Mouse (Mus musculus): ENCODE data around the gene Abtb2.

Gene Abtb2

DNA sequence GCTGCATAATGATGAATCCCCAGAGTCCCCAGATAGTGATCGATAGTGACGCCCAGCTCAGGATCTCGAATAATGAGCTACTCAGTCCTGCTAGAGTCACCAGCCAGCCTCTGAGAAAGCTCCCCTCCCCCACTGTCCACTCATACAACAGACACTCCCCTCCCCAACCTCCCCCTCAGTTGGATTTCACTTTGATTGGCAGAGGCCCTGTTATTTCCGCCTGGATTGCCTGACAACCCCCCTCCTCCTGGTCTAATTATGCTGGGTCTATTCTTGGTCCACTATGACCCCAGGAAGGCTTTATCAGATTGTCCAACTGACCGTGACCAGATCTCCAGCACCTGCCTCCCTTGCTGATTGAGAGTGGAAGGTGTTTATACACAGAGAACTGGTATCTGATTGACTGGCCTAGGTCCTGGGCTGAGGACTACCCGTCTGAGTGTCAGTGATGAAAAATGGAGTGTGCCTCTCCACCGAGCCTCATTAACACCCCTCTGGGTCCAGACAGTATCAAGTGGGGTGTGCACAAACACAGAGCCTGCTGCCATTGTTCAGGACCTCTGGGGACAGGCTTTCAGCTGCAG is 59.3 kb downstream of the Abtb2 start:
- no peak for DNase-seq

DNA sequence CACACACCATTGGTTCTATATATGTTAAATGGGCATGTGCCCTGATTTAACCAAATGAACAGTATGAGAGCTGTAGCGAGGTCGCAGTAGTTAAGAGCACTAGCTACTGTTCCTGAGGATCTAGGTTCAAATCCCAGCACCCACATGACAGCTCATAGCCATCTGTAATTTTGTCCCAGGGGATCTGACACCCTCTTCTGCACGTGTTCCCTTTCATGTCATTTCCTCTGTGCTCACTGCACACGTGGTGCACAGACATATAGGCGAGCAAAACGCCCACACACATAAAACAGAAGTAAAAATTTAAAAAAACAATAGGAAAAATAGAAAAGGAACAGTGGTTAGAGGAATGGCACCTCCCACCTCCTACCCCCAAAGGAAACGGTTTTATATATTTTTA is 61.0 kb downstream of the Abtb2 start:
- no peak for DNase-seq

DNA sequence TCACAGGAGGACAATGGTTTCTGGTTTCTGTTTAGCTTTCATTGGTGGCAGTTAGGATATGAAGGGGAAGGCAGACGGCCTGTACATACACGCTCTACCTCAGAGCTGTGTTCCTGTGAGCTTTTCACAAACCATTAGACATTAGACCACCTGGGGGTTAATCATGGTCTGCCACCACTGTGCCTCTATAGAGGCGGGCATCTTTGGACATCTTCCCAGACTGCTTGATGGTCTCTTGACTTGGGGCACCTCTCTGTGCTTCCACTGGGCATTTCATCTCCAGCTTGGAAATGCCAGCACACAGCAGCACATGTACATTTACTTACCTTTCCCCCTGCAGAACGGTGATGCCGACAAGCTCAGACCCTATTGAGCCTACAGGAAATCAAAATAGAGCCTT is 63.8 kb downstream of the Abtb2 start:
- DNase-seq, result no peak

DNA sequence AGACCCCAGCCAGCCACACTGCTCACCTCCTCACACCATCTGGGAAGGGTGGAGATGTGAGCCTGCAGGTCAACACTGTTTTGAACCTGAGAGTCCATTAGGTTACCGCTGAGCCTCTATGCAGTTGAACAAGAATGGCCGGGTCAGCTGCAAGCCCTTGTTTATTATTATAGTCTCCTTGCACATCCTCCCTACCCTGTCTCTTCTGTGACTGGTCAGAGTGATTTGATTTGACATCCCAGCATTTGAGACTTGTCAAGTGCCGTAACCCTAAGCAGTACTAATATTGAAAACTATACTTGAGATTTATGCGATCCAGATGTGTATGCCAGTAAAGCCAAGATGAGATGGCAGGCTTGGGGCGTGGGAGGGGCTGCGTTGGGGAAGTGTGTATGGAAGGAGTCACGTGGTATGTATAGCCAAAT is 65.2 kb downstream of the Abtb2 start:
- no peak for DNase-seq

DNA sequence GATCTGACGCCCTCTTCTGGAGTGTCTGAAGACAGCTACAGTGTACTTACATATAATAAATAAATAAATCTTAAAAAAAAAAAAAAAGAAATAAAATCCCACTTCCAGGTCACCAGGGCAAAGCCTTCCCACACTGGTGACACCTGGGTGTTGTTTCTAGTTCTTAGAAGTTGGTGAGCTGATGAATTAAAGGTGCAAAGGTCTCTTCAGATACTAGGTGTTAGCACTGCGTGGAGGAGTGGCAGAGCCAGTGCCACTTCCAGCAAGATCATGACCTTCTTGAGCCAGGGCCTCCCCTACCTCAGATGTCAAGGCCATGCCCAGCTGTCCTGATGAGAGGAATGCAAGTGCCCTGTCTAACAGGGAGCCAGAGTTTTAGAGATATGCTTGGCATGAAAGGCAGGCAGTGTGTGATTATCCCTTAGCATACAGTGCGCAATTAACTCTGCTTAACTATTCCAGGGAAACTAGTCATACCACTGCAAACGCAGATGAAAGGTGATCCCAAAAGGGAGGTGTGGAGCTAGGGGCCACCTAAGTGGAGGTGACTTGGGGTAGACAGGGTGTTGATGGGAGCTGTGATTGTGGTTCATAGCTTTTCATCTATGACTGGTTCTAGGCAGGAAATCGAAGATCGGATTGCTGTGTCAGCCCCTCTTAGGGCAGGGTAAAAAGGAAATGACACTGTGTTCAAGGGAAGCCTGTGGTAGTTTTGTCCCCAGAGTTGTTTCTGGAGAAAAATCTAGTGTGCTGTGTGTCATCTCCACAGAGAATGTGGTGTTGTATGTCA is 66.2 kb downstream of the Abtb2 start:
- DNase-seq, result no peak

DNA sequence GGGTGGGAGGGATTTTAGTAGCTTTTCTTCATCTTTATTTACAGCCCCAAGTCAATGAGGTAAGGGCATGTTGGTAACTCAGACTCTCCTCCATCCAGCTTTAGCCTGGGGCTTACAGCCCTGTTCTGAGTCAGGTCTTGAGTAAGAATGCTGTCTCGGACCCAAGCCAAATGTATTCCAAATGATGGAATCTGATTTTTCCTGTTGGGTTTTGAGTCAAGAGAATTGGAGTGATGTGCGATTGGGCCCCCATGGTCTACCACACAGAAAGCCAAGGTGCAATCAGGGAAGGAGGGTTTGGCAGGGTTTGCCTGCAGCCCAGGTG is 66.8 kb downstream of the Abtb2 start:
- DNase-seq, result no peak

DNA sequence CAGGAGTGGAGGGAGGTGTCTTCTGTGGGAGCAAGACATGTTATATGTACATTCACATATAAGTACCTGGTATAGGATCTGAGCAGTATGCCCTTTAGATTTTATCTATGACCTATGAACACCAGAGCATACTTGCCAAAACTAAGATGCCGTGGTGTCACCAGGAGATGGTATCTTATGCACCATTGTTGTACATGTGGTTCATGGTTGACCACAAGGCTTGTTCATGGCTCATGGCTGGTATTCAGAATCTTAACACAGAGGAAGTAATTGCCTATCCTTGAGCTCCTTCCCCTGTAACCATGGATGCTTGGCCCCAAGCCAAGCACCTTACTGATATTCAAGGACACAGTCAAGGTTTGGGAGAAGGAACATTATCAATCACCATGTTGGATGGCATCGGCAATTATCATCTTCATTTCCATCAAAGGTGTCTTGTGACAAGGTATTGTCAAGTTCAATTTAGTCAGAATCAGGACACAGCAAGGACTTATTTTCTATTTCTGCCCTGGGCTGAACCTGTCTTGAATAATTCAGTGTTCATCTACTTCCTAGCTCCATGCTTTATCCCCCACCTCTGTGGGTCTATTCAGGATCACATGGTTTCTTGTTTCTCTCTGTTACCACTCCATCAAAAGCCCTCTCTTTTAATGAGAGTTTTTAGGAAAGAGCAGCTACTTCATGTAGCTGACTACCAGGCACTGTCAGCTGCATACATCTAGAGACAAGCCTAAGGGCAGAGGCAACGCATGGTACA is 69.8 kb downstream of the Abtb2 start:
- no peak for DNase-seq

DNA sequence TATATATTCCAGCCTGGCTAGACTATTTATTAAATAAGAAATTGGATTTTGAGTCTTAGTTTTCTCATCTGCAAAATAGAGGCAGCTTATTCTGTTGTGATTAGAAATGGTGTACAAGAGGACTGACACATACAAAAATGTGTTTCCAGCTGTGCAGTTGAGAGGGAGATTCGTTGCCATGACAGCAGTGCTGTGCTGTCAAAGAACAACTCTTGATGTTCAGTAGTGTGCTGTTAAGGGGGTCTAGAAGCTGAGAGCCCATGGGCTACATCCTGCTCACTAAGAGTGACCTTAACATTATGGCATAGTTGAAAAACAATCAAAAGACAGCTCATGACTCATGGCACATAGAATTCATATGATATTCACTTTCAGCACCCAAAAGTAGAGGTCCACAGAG is 71.3 kb downstream of the Abtb2 start:
- DNase-seq, result no peak

DNA sequence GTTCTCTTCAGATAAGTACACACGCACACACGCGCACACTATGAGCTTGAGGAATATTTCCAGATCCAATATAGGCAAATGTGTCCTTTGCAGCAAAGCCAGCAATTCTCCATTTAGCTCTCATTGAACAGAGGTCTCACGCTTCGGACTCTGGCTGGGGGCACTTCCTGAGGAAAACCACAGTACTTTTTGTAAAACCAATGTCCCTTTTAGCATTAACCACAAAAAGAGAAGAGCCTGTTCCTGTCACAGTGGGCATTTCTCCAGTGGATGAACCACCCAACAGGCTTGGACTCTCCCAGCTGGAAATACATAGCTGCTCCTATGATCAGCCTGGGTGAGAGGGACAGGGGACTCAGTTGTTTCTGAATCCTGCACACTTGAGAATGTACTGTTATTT is 71.8 kb downstream of the Abtb2 start:
- no peak for DNase-seq

DNA sequence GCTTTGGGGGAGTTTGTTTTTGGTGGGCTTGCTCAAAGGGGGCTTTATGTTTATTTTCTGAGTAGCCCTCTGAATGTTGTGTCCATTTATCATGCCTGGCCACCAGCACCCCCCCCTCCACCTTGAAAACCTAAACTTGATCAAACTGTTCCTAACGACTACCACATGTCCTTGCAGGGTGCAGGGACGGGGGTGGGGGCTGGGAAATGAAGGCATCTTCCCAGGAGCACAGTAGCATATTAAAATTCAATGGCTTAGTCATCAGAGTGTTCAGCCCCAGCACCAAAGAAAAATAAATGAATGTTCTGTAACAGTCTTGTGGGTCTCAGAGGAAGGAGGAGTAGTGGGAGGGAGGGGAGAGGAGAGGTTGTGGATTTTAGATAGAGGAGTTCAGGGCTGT is 73.6 kb downstream of the Abtb2 start:
- DNase-seq, result no peak

DNA sequence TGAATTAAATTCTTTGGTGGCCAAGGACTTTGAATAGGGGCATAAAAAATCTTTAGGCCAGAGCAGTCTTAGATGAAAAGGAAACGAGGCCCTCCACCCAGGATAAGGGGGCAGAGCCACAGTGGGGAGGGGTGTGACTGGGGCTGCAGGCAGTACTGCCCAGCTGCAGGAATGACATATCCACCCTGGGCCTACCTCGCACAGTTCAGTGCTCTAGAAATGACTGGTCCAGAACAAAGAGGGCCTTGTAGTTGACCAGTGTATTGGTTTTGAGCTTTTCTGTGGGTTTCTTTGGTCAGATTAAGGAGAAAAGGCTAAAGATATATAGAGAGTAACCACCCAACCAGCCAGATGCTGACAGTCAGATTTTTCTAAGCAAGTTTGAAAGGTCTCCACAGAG is 74.8 kb downstream of the Abtb2 start:
- no peak for DNase-seq

DNA sequence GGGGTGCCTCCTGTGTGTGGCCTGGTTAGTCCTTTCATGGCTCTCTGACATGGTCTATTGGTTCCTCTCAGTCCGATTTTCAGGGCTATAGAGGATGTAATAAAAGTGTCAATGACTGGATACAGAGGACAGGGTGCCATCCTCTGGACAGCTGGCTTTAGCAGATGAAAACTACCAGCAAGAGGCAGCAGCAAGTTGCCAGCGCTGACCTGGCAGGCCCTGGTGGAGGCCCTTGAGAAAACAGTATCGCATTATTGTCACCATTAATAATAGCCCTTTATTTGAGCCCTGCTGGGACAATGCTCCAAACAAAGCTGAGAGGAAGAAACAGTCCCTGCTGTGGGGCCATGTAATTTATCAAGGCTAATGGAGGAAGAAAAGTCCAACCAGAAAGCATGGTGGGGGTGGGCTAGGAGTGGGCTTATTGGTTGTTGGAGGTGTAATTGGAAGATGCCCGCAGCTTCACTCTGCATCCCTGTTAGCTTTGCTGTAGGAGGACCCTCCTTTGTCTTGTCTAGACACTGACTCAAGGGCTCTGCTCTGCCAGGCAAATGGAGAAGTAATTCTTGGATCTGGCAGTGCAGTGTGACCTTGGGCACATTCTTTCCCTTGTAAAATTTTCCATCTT is 77.6 kb downstream of the Abtb2 start:
- DNase-seq, result no peak

DNA sequence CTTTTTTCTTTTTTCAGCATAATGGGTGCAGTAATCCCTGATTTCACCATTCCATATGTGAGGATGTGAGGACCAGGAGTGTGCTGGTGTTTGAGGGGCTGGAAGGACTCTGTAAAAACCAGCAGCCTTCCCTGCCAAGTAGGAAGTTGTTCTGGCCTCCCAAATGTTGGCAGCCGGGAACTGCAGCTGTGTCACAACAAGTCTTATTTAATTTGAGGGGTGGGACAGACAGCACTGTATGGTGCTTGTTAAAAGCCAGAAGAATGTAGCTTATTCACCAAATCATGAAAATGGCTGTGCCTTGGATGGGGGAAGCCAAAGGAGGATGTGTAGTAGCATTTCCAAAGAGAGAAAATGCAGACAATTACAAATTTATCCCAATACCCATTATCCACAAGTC is 78.3 kb downstream of the Abtb2 start:
- DNase-seq, result no peak

DNA sequence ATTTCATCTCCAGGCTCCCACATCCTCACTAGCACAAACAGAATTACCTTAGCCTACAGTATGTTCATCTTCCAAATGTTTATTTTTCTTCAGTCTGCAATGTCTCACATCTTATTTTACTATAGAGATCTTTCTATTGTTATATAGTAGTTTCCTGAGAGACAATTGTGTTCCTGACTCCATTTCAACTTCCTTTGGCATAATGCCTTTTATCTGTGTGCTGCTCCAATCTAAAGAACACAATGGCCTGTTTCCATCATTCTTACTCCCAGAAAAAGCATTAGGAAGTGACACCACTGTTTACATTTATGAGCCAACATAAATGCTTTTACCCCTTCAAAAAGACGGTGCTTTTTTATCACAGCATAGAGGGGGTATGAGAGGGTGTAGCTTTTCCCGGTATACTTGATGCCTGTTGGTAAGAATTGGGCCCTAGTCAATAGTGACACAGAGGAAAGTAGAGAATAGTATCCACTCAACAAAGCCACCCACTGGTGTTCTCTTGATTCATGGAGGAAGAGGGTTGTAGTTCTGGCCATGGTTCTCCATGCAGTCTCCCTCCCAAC is 84.3 kb downstream of the Abtb2 start:
- no peak for DNase-seq

DNA sequence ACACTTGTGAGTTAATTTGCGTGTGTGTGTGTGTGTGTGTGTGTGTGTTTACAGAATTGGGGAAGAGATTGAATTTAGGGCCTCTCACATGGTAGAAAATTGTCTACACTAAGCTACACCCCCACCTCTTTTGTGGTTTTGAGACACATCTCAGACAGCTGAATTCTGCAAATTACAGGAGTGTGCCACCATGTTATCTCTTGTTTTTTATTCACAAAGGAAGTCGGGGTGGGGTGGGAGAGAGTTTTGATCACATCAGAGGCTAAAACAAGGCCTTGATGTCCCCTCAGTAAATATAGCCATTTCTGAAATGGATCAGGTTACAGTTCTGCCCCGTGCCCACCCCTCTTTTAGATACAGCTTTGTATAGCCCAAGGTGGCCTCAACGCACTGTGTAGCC is 86.0 kb downstream of the Abtb2 start:
- DNase-seq, result no peak

DNA sequence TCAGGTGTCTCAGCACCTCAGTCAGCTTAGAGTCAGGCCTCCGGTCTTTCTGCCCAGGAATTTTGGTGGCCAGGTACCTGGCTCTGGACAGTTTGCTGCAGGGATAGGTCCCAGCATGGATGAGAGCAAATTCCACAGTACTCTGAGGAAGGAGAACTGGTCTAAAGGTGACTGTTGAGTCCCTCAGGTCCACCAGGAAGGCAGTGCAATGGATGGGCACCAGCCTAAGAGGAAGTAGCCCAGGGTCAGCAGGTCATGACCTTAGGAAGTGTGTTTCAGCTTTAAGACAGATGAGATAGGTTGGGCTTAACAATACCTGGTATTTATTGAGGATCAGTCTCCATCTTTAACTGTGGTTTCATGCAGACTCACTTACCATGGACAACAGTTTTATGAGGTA is 88.9 kb downstream of the Abtb2 start:
- no peak for DNase-seq

DNA sequence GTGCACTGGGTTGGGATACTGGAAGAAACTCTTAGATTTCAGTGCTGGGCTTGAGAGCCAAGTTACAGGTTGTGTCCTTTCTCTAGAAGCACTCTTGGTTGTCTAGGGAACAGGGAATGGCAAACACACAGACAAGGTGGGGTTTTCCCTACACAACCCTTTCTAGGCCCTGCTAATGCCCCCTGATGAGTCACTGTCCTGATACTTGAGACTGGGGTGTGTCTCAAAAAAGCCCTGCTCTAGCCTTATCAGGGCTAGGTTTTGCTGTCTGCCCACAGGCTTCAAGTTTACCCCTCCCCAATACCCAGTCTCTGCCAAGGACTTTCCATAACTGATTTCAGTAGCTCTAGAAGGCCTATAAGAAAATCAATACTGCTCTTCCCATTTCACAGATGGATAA is 89.9 kb downstream of the Abtb2 start:
- no peak for DNase-seq

DNA sequence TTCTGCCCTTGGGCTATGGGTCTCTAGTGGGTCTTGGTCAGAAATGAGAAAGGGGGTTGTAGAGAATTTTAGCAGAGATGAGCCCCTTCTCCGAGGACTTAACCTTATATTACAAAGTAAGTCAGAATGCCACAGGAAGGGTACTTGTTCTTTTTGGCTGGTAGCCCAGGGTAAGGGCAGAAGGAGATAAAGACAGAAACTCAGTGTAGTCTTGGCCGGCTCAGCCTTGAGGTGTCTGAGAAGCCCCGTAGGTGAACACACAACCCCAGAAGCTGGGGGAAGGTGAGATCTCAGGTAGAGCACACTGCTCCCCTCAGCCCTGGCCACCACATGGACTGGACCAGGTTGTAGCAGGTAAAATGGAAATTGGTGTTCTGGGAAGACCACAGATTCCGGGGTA is 93.1 kb downstream of the Abtb2 start:
- DNase-seq, result no peak

DNA sequence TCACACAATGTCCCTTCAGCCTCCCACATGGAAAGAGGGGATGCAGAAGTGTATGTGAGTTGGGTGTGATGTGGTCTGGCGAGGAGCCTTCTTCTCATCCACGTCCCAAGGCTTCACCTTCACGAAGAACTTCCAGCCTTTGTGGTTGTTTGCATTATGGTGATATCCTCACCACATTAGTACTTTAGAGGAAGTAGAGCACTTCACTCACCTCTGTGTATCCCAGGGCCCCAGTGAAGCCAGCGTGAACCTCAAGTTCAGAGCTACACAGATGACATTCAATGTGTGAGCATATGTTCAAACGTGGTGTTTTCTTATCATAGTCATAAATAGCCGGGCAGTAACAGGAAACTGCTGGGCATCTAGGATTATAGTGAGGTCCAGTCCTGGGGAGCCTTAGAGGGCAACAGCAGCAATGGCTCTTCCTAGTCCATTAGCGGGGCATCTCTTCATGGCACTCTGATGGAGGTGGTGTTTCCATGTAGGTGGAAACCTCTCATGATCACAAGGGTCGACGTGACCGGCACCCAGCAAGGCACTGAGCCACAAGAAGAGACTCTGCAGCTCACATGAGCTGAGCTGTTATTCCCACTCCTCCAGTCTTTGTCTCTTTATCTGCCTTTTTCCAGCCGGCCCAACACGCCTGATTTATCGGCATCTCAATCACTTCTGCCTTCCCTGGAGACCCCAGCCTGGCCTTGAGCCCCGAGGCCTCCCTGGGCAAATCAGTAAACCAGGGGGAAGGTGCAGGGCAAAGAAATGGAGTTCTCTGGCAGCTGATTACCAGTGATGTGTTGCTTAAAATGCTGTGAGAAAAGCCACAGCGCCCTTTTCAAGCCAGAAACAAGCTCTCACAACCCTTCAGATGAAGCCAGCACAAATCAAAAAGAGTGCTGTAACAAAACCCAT is 93.8 kb downstream of the Abtb2 start:
- DNase-seq, result no peak

DNA sequence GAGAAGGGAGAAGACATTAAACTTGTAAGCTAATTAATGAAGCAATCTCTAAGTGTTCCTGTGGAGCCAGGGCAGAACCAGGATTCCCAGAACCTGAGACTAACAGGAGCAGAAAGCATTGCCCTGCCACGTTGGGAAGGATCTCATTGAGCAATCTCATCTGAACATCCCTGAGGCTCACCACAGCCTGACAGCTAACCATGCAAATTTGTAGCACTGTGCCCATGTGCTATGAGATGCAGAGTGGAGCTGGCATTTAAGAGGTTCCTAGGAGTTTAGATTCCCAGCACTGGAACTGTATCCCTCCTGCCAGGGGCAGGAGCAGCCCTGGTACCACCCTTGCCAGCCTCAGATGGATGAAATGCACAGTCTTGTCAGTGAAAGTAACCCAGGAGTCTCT is 95.6 kb downstream of the Abtb2 start:
- DNase-seq, result no peak

DNA sequence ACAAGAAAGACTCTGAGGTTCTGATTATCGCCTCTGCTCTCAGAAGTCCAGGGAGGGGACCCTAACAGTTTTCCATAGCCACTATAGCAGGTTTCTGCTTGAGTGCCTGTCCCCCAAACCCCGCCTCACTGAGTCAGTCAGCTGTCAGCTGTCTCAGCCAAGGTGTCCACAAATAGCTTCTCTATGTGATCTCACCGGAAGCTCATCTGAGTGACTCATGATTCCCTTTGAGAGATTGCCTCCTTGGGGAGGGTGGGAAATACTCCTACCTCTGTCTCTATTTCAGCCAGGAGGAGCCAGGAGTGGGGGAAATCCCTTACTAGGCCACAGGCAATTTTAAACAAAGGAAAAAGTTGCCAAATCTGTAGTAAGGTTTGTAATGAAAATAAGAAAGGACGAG is 96.0 kb downstream of the Abtb2 start:
- DNase-seq, result no peak

DNA sequence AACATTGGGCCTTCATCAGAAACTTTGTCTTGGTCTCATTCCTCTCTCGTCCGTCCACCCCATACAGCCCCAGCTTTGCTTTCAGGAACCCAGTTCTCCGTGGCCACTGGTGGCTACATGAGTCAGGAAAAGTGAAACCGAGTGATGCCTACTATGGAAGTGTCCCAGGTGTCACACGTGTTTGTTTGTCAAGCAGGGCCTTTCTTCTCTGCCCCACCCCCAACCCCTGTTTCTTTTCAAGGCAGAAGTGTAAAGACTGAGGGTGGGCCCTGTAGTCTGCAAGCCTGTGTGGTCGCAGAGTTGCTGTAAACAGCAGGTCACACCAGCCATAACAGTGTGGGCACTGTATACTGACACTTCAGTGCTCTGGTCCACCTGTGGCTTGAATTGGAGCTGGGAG is 98.2 kb downstream of the Abtb2 start:
- no peak for DNase-seq
